Mouse (Mus musculus) stomach, postnatal 0 days (tissue): ENCODE data around the gene Slc6a6. TPM values are rescaled to one million over a fixed set of nuclear protein-coding genes. Genes with fewer than 3 reads are reported as not detected.

Source experiments
- ATAC-seq: fragments of 200-750 bp; cut with Nextera tagmentation; 2 replicates; pipeline ENCODE4 v1.8.0; 2017; ENCODE audit not compliant: low FRiP score, low TSS enrichment
- DNase-seq: peaks from one replicate; pipeline ENCODE4 v3.0.0-alpha.2; 2016; ENCODE audit warnings: low spot score
- H3K27ac ChIP-seq: fragments of 300-500 bp; sonication (generic); replicated peaks from 2 replicates; pipeline ENCODE4 v1.5.1; 2014; ENCODE audit warnings: mild to moderate bottlenecking, control low read depth
- H3K27me3 ChIP-seq: fragments of 300-500 bp; sonication (generic); 2 replicates; pipeline ENCODE4 v1.6.1; 2014; ENCODE audit warnings: low read length; ENCODE audit not compliant: control insufficient read depth, insufficient read depth
- H3K36me3 ChIP-seq: fragments of 300-500 bp; sonication (generic); 2 replicates; pipeline ENCODE4 v1.6.1; 2014; ENCODE audit warnings: low read length, mixed read lengths; ENCODE audit not compliant: control insufficient read depth, insufficient read depth
- H3K4me1 ChIP-seq: fragments of 300-500 bp; sonication (generic); replicated peaks from 2 replicates; pipeline ENCODE4 v1.6.1; 2014; ENCODE audit warnings: antibody characterized with exemption; ENCODE audit not compliant: control insufficient read depth, insufficient read depth
- H3K4me2 ChIP-seq: fragments of 300-500 bp; sonication (generic); replicated peaks from 2 replicates; pipeline ENCODE4 v1.6.1; 2014; ENCODE audit warnings: low read depth, mild to moderate bottlenecking, control low read depth, moderate library complexity
- H3K4me3 ChIP-seq: fragments of 300-500 bp; sonication (generic); 2 replicates; pipeline ENCODE4 v1.5.1; 2014; ENCODE audit warnings: low read depth, low read length, control low read depth
- H3K9ac ChIP-seq: fragments of 300-500 bp; sonication (generic); 2 replicates; pipeline ENCODE4 v1.6.1; 2014; ENCODE audit warnings: mild to moderate bottlenecking, low read length, control low read depth, mixed read lengths
- H3K9me3 ChIP-seq: fragments of 300-500 bp; sonication (generic); 2 replicates; pipeline ENCODE4 v1.6.1; 2016; ENCODE audit warnings: low read length; ENCODE audit not compliant: control insufficient read depth
- CTCF ChIP-seq: IDR thresholded peaks from 2 replicates; pipeline ENCODE4 v1.5.1; 2016; ENCODE audit warnings: antibody characterized with exemption, low read depth, mild to moderate bottlenecking, moderate library complexity
- EP300 ChIP-seq: optimal IDR thresholded peaks from 2 replicates; pipeline ENCODE3; 2016; ENCODE audit warnings: antibody characterized with exemption
- WGBS: fragments of 180-500 bp; shearing (Covaris S2); extraction: QIAGEN DNeasy Blood & Tissue Kit; methylation state at CpG from one replicate; pipeline ENCODE4 v1.1.7; 2014; 5-methylcytosine and 5-hydroxymethylcytosine counted together
- polyA plus RNA-seq: library from polyadenylated mRNA; unstranded; fragments of >200 nt; fragmentation: Nextera tagmentation; extraction: Ambion mirVana; gene quantifications from 2 replicates; pipeline ENCODE4 v1.2.1, GENCODE M21; 2015

Slc6a6 gene
- polyA plus RNA-seq, 1 experiment from 2014 or later: 66.5 TPM

DNA sequence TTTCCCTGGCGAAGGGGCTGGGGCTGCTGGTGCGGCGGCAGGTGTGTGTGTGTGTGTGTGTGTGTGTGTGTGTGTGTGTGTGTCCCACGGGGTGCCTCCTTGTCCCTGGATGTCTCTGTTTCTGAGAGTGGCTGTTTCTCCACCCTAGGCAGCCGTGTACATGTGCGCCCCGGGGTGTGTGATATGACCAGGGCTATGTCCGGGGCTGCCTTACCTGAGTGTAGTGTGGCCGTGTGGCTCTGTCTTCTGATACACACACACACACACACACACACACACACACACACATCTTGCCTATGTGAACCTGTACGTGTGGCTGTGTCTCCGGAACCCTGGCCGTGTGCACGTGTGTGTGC, 599 bp downstream of the Slc6a6 start:
- H3K27ac ChIP-seq: peak overlapping the region; percentile 90
- no peaks in the 10 kb centered on the region for H3K9me3 ChIP-seq
- peak overlapping the region; percentile 71 for H3K4me3 ChIP-seq
- DNase-seq (peak; percentile 49), ATAC-seq (peak; percentile 47)
- no peaks in the 10 kb centered on the region for H3K36me3 ChIP-seq
- peaks cover 8% of the 10 kb centered on the region for H3K4me1 ChIP-seq
- no peak for TF ChIP-seq CTCF
- TF ChIP-seq EP300: no peak
- peak overlapping the region; percentile 77 for H3K4me2 ChIP-seq
- peak overlapping the region; percentile 82 for H3K9ac ChIP-seq
- H3K27me3 ChIP-seq: no peaks in the 10 kb centered on the region
- 2% methylated on average over 12 of the region's 13 CpGs for WGBS

DNA sequence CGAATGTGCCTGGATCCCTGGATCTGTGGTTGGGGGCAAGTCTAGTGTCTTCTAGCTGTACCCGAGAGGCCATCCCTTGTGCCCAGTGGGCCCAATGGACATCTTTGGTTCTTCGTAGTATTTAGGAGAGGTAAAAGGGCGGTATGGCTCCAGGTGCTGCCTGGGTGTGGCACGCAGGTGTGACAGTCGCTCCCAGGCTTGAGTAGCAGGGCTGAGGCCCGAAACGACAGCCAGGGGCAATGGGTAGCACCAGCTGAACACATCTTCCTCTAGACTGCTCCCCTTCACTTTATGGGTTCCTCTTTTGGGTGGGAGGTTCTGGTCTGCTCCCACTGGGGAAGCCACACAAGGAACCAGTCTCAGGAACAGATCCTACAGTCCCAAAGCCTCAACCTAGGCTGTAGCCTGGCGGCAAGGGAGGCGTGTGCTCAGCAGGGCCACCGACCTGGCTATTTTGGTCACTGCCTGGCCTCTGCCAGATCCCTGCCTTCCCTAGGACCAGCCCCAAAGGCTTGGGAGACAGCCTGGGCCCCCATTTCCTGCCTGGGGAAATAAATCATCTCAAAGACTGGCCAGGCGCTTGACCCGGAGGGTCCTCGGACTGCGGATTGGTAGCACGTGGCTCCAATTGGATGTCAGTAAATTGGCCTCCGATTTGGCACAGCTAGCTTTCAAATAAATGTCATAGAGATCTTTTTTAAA, 1.1 kb downstream of the Slc6a6 start:
- Histone ChIP-seq H3K4me2 (peak overlapping the region; percentile 77), H3K9me3 (no peaks in the 10 kb centered on the region), H3K27me3 (no peaks in the 10 kb centered on the region), H3K4me1 (peaks cover 8% of the 10 kb centered on the region), H3K4me3 (peak overlapping the region; percentile 71), H3K36me3 (no peaks in the 10 kb centered on the region), H3K27ac (peak overlapping the region; percentile 90), H3K9ac (peak overlapping the region; percentile 82)
- TF ChIP-seq EP300: no peak
- TF ChIP-seq CTCF: 0 out of 2 replicates have a peak, but pooled peaks have one; percentile 9
- ATAC-seq (peak; percentile 12; the same call in 1 of the 2 replicates), DNase-seq (peak; percentile 59)
- 8% methylated on average over 17 of the region's 17 CpGs for WGBS

DNA sequence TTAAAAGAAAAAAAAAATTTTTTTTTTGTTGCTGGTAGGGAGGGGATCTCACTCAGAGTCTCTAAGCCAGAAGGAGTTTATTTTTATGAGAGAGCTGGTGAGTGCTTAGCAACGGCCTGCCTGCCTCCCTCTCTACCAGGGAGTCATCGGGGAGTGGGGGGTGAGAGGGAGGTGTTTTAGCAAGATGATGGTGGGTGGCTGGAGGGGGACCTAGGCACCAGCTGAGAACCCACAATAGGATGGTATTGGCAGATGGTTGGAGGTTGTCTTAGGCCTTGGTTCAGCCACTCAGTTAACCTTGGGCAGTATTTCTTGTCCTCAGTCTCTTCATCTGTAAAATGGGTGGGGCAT, 1.7 kb downstream of the Slc6a6 start:
- DNase-seq: no peak
- peak overlapping the region; percentile 71 for H3K4me3 ChIP-seq
- ATAC-seq: no peak

DNA sequence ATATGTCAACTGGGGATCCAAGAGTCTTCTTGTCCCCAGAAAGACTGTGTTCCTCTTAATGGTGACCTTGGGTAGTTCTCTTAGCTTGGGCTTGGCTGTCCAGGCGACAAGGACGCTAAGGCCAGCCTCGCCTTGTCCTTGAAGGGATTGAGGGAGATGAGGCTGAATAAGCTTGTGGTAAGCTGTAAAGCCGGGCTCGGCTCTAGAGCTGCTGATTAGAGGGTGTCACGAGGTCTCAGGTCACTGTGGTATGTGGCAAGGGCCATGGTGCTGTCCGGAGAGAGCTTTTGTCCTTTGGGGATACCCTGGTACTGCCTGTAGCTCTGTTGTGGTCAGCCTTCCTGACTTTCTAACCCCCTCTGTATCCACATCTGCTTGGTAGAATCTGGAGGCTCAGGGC, 2.0 kb downstream of the Slc6a6 start:
- no peaks in the 10 kb centered on the region for H3K9me3 ChIP-seq
- H3K27me3 ChIP-seq: no peaks in the 10 kb centered on the region
- 50% methylated on average over 7 of the region's 7 CpGs for WGBS
- H3K27ac ChIP-seq: peak overlapping the region; percentile 36; the same call in 1 of the 2 replicates
- peaks cover 12% of the 10 kb centered on the region for H3K4me1 ChIP-seq
- ATAC-seq: no peak
- DNase-seq: no peak
- H3K36me3 ChIP-seq: no peaks in the 10 kb centered on the region
- peak overlapping the region; percentile 77 for H3K4me2 ChIP-seq
- H3K9ac ChIP-seq: peak overlapping the region; percentile 31; the same call in 1 of the 2 replicates
- TF ChIP-seq EP300 (no peak), CTCF (no peak)
- peak overlapping the region; percentile 71 for H3K4me3 ChIP-seq

More for the DNA sequence above, 1.7 kb downstream of the Slc6a6 start:
- peaks cover 12% of the 10 kb centered on the region for H3K4me1 ChIP-seq
- no peaks in the 10 kb centered on the region for H3K27me3 ChIP-seq
- no peaks in the 10 kb centered on the region for H3K36me3 ChIP-seq
- H3K9me3 ChIP-seq: no peaks in the 10 kb centered on the region
- H3K9ac ChIP-seq: peak overlapping the region; percentile 31; the same call in 1 of the 2 replicates
- TF ChIP-seq EP300: no peak
- TF ChIP-seq CTCF: no peak
- peak overlapping the region; percentile 77 for H3K4me2 ChIP-seq
- H3K27ac ChIP-seq: no peak overlapping the region; the same call in 1 of the 2 replicates
- 0% methylated on average over 2 of the region's 2 CpGs for WGBS

DNA sequence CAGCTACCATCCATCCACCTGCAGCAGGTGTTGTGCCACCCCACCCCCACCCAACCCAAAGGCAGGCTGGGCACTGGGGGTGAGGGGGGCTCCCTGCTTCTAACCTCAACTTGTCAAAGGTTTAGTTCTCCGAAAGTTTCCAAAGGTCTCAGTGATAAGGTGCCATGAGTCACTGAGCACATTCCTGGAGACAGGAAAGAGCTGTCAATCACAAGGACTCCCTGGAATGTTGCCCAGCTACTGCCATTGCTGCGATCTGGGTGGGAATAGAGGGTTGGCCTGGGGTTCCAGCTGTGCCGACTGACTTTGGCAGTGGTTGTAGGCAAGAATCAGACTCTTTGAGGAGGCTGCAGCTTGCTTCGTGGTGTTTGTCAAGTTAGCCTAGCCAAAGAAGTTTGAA, 2.7 kb downstream of the Slc6a6 start:
- Histone ChIP-seq H3K36me3 (no peaks in the 10 kb centered on the region), H3K4me2 (peak overlapping the region; percentile 77), H3K4me3 (peak overlapping the region; percentile 71; the same call in 1 of the 2 replicates), H3K27me3 (no peaks in the 10 kb centered on the region), H3K4me1 (peaks cover 12% of the 10 kb centered on the region), H3K9ac (no peak overlapping the region), H3K27ac (no peak overlapping the region), H3K9me3 (no peaks in the 10 kb centered on the region)
- 24% methylated on average over 4 of the region's 4 CpGs for WGBS
- DNase-seq (peak; percentile 73), ATAC-seq (no peak)
- TF ChIP-seq EP300 (no peak), CTCF (no peak)

GRCm38 (mm10) chr6:91688021-91688420, 4.2 kb downstream of the Slc6a6 start:
- DNase-seq (peak; percentile 39), ATAC-seq (no peak)
- no peaks in the 10 kb centered on the region for H3K9me3 ChIP-seq
- peaks cover 12% of the 10 kb centered on the region for H3K4me1 ChIP-seq
- H3K9ac ChIP-seq: no peak overlapping the region
- 32% methylated on average over 6 of the region's 6 CpGs for WGBS
- H3K36me3 ChIP-seq: no peaks in the 10 kb centered on the region
- TF ChIP-seq CTCF (no peak), EP300 (no peak)
- H3K4me2 ChIP-seq: peak overlapping the region; percentile 31
- no peaks in the 10 kb centered on the region for H3K27me3 ChIP-seq
- H3K4me3 ChIP-seq: no peak overlapping the region
- no peak overlapping the region for H3K27ac ChIP-seq
